Mouse (Mus musculus) liver, embryonic 14.5 days (tissue): ENCODE results near the gene Arsg. TPM values are rescaled to one million over a fixed set of nuclear protein-coding genes. Genes with fewer than 3 reads are reported as not detected.

Experiments
- ATAC-seq: fragments of 200-750 bp; cut with Nextera tagmentation; 2 replicates; pipeline ENCODE4 v1.8.0; 2017; ENCODE audit warnings: moderate number of reproducible peaks, mild to moderate bottlenecking, moderate library complexity; ENCODE audit not compliant: insufficient read depth
- DNase-seq, 3 experiments: peaks; one replicate each; pipeline ENCODE4 v3.0.0-alpha.2; 2012 to 2013; ENCODE audit warnings: low read depth in 3 of 3, low spot score in 3 of 3
- H3K27ac ChIP-seq: fragments of 300-500 bp; sonication (generic); 2 replicates; pipeline ENCODE4 v1.5.1; 2014; ENCODE audit warnings: moderate library complexity, mild to moderate bottlenecking, control low read depth, inconsistent platforms
- H3K27me3 ChIP-seq: fragments of 300-500 bp; sonication (generic); 2 replicates; pipeline ENCODE4 v1.6.1; 2014; ENCODE audit warnings: mild to moderate bottlenecking, low read length, moderate library complexity; ENCODE audit not compliant: control insufficient read depth, insufficient read depth
- H3K36me3 ChIP-seq: fragments of 300-500 bp; sonication (generic); replicated peaks from 2 replicates; pipeline ENCODE4 v1.6.1; 2014; ENCODE audit warnings: low read depth; ENCODE audit not compliant: control insufficient read depth, insufficient read depth
- H3K4me1 ChIP-seq, 2 experiments: fragments of 200-500 bp in 1 of 2; fragments of 300-500 bp in 1 of 2; sonication (generic) in 1 of 2; replicated peaks; 2 replicates each; pipeline ENCODE4 v1.6.1; 2012 to 2014; ENCODE audit warnings: antibody characterized with exemption in 1 of 2, inconsistent platforms in 1 of 2, low read length in 1 of 2; ENCODE audit not compliant: control insufficient read depth in 2 of 2, insufficient read depth in 2 of 2
- H3K4me2 ChIP-seq: fragments of 300-500 bp; sonication (generic); 2 replicates; pipeline ENCODE4 v1.6.1; 2014; ENCODE audit warnings: low read depth, mild to moderate bottlenecking, control low read depth, moderate library complexity
- H3K4me3 ChIP-seq, 2 experiments: fragments of 200-500 bp in 1 of 2; fragments of 300-500 bp in 1 of 2; sonication (generic) in 1 of 2; 2 replicates each; pipeline ENCODE4 v1.5.1; 2012 to 2014; ENCODE audit warnings: low read depth in 2 of 2, low read length in 2 of 2, mild to moderate bottlenecking in 2 of 2, control low read depth in 1 of 2, inconsistent platforms in 1 of 2, moderate library complexity in 1 of 2; ENCODE audit not compliant: insufficient read depth in 1 of 2
- H3K9ac ChIP-seq: fragments of 300-500 bp; sonication (generic); replicated peaks from 2 replicates; pipeline ENCODE4 v1.6.1; 2014; ENCODE audit warnings: mild to moderate bottlenecking, control low read depth, moderate library complexity
- H3K9me3 ChIP-seq: fragments of 300-500 bp; sonication (generic); 2 replicates; pipeline ENCODE4 v1.6.1; 2016; ENCODE audit warnings: low read length, mixed read lengths; ENCODE audit not compliant: control insufficient read depth
- CTCF ChIP-seq: IDR thresholded peaks from 2 replicates; pipeline ENCODE4 v1.5.1; 2016; ENCODE audit warnings: antibody characterized with exemption, low read depth, control low read depth
- EP300 ChIP-seq: IDR thresholded peaks from 2 replicates; pipeline ENCODE4 v1.6.1; 2016; ENCODE audit warnings: antibody characterized with exemption, low read depth
- WGBS: fragments of 180-500 bp; shearing (Covaris S2); extraction: QIAGEN DNeasy Blood & Tissue Kit; methylation state at CpG from one replicate; pipeline ENCODE4 v1.1.7; 2014; ENCODE audit not compliant: insufficient replicate concordance; 5-methylcytosine and 5-hydroxymethylcytosine counted together
- polyA plus RNA-seq, 2 experiments: library from polyadenylated mRNA; depleted of rRNA in 1 of 2; stranded (reverse) in 1 of 2; unstranded in 1 of 2; fragments of >200 nt; fragmentation: Nextera tagmentation in 1 of 2; extraction: Ambion mirVana in 1 of 2; gene quantifications; 2 replicates each; pipeline versions ENCODE4 v1.2.1 to v1.2.3; 2012 to 2014

Gene Arsg
- polyA plus RNA-seq, 2 experiments: 2.3 to 3.8 TPM

DNA sequence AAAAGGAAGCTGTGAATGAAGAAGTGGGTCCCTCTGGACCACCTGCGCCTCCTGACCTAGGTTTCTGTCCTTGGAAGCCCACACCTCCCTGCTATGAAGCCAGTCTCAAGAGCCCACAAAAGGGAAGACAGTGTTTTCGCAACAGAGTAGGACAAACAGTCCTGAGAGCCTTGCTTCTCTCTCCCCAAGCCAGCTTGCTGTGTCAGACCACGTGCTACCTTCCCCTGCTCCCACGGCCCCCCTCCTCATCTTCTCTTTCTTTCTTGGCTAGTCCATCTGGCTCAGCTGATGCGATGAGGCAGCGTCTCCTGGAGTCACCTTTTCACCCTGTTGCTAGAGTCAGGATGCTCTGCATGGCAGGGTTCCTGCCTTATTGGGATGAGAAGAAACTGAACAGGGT lies 66.1 kb downstream of the Arsg start:
- no peak overlapping the region for H3K27ac ChIP-seq
- ATAC-seq: no peak
- no peaks in the 10 kb centered on the region for H3K27me3 ChIP-seq
- DNase-seq: no peak
- no peak overlapping the region for H3K9ac ChIP-seq
- no peaks in the 10 kb centered on the region for H3K36me3 ChIP-seq
- no peak overlapping the region for H3K4me2 ChIP-seq
- H3K9me3 ChIP-seq: no peaks in the 10 kb centered on the region
- peaks cover 12 to 35% of the 10 kb centered on the region in 2 experiments for H3K4me1 ChIP-seq
- TF ChIP-seq EP300 (no peak), CTCF (no peak)
- WGBS: 56% methylated on average over 6 of the region's 6 CpGs
- H3K4me3 ChIP-seq: no peak overlapping the region

DNA sequence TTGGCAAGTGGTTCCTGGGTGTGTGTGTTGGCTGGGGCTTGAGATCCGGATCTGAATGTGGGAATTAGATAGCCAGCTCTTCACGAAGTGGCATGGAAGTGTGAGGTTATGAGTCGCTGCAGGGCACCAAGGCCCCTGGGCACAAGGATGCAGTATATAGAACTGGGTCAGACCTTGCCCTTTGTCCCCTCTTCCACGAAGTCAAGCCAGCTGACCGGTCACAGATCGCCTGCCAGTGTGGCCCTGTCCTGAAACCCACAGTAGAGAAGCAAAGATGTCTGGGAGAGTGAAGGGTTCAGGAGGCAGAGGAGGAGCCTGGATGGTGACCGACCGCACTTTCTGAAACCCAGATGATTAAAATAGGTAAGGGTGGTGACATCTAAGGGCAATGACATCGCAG lies 70.3 kb downstream of the Arsg start:
- no peak for DNase-seq

DNA sequence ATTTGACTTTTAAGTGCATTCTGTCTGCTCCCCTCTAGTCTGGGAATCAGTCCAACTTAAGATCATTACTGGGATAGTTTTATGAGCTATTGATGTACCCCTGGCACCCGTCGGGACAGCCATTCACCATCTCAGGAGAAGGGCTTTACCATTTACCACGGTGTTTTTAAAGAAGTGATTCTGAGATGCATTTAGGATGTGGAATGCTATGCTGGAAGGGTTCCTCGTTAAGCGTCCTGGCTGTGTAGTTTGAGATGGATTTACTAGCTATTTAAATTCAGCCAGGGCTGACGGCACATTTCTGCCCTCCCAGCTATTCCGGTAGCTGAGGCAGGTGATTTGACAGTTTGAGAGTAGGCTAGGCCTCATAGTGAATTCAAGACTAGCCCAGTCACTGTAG lies 71.3 kb downstream of the Arsg start:
- H3K4me1 ChIP-seq: peaks cover 46 to 70% of the 10 kb centered on the region in 2 experiments

More for the DNA sequence above, 70.3 kb downstream of the Arsg start:
- Histone ChIP-seq H3K9ac (no peak overlapping the region), H3K4me1 (peaks cover 39 to 65% of the 10 kb centered on the region in 2 experiments), H3K36me3 (no peaks in the 10 kb centered on the region), H3K27ac (no peak overlapping the region), H3K4me3 (no peak overlapping the region), H3K9me3 (no peaks in the 10 kb centered on the region), H3K4me2 (no peak overlapping the region), H3K27me3 (no peaks in the 10 kb centered on the region)
- WGBS: 78% methylated on average over 9 of the region's 9 CpGs
- no peak for ATAC-seq
- no peak for TF ChIP-seq CTCF
- TF ChIP-seq EP300: no peak

DNA sequence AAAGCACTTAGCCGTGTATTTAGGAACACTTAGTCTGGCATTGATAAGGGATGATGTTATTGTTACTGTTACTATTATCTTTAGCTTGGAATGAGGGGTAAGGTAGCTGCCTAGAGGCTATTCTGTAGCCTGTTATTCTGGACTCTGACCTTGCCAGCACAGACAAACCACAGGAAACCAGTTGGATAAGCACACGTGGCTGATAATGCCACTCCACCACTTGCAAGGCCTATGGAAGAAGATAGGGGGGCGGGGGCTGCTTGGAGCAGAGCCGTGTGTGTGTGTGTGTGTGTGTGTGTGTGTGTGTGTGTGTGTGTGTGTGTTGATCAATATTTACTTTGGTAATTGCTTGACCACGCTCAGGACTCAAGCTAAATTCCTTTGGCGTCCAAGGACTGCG lies 72.1 kb downstream of the Arsg start:
- Histone ChIP-seq H3K9ac (peak overlapping the region; percentile 38), H3K27me3 (no peaks in the 10 kb centered on the region), H3K9me3 (no peaks in the 10 kb centered on the region), H3K36me3 (no peaks in the 10 kb centered on the region), H3K4me1 (peaks cover 54 to 72% of the 10 kb centered on the region in 2 experiments), H3K4me2 (peak overlapping the region; percentile 63), H3K4me3 (no peak overlapping the region), H3K27ac (peak overlapping the region; percentile 58)
- peak in 1 of 3 experiments; percentile 43 for DNase-seq
- TF ChIP-seq EP300: peak; percentile 71
- peak; percentile 45 for TF ChIP-seq CTCF
- 16% methylated on average over 7 of the region's 7 CpGs for WGBS
- ATAC-seq: peak; percentile 32; the same call in 1 of the 2 replicates

More for the DNA sequence above, 71.3 kb downstream of the Arsg start:
- H3K4me3 ChIP-seq: no peak overlapping the region
- no peaks in the 10 kb centered on the region for H3K27me3 ChIP-seq
- ATAC-seq: no peak
- no peaks in the 10 kb centered on the region for H3K36me3 ChIP-seq
- WGBS: 81% methylated on average over 7 of the region's 7 CpGs
- H3K27ac ChIP-seq: no peak overlapping the region
- no peaks in the 10 kb centered on the region for H3K9me3 ChIP-seq
- no peak overlapping the region for H3K4me2 ChIP-seq
- DNase-seq: no peak
- no peak overlapping the region for H3K9ac ChIP-seq
- TF ChIP-seq EP300: no peak
- TF ChIP-seq CTCF: no peak

DNA sequence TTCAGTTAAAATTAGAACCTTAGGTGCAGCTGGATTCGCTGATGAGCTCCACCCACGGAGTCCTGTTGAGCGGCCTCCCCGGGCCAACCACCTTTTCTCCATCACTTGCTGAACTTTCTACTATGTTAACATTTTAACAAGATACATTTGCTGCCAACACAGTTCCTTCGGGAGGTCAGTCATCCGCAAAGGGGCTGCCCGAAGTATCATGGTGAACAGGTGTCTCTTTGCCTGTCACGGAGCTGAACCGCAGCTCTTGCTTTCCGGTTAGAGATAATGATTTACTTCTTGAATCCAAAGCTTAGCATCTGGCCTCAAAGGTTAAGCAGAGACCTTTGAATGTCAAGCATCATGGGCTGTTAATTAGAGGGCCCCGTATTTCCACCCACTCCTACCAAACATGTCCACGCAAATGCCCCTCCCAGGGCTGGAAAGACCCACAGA lies 72.5 kb downstream of the Arsg start:
- Histone ChIP-seq H3K4me2 (peak overlapping the region; percentile 63), H3K27me3 (no peaks in the 10 kb centered on the region), H3K4me1 (peaks cover 58 to 73% of the 10 kb centered on the region in 2 experiments), H3K9ac (peak overlapping the region; percentile 38), H3K4me3 (no peak overlapping the region), H3K36me3 (no peaks in the 10 kb centered on the region), H3K27ac (peak overlapping the region; percentile 58), H3K9me3 (no peaks in the 10 kb centered on the region)
- ATAC-seq (no peak), DNase-seq (no peak)
- 25% methylated on average over 12 of the region's 12 CpGs for WGBS
- TF ChIP-seq EP300: no peak
- TF ChIP-seq CTCF: no peak
